Mouse (Mus musculus) frontal cortex, postnatal 10 days (tissue): ENCODE data around the gene Tpi1.
A peak's percentile ranks its signal among the peaks of the same experiment; 100 is the strongest.
"Not testable (repeated sequence)": the region's sequence is repeated elsewhere in the genome, so short reads cannot be mapped to it uniquely, and the experiment has no call there.

ENCODE experiments used
- DNase-seq, 2 experiments: peaks; one replicate each; pipeline ENCODE4 v3.0.0; 2022; ENCODE audit warnings: low spot score in 2 of 2, mixed read lengths in 1 of 2

Gene Tpi1

GRCm38 (mm10) chr6:124809052-124809774, 4.9 kb downstream of the Tpi1 start:
- peak; percentile 62 to 73 for DNase-seq

GRCm38 (mm10) chr6:124808358-124809012, 5.6 kb downstream of the Tpi1 start, which contains the start of gene Spsb2:
Spsb2 (plus strand) TSS chr6:124808661.
- peak; percentile 65 for DNase-seq

- no peak for DNase-seq
These were observed 6.1 kb downstream of the Tpi1 start for GRCm38 (mm10) chr6:124807986-124808357.

- DNase-seq: no peak
These were observed 6.7 kb downstream of the Tpi1 start for GRCm38 (mm10) chr6:124807366-124807765.

- no peak for DNase-seq
These were observed 7.5 kb downstream of the Tpi1 start for GRCm38 (mm10) chr6:124806446-124807140.

GRCm38 (mm10) chr6:124805341-124806321, 8.5 kb downstream of the Tpi1 start:
- peak; percentile 95 to 96 for DNase-seq

GRCm38 (mm10) chr6:124804341-124804740, 9.8 kb downstream of the Tpi1 start:
- no peak for DNase-seq

- not testable (repeated sequence) for DNase-seq
These were observed 10.4 kb downstream of the Tpi1 start for GRCm38 (mm10) chr6:124803691-124804090.

- DNase-seq: no peak
These were observed 11.0 kb downstream of the Tpi1 start for GRCm38 (mm10) chr6:124803061-124803460.

GRCm38 (mm10) chr6:124802400-124802799, 11.7 kb downstream of the Tpi1 start:
- not testable (repeated sequence) for DNase-seq

- no peak for DNase-seq
These were observed 17.9 kb downstream of the Tpi1 start for GRCm38 (mm10) chr6:124796200-124796599.

GRCm38 (mm10) chr6:124795781-124796180, 18.3 kb downstream of the Tpi1 start:
- DNase-seq: no peak

GRCm38 (mm10) chr6:124791911-124792310, 22.2 kb downstream of the Tpi1 start:
- DNase-seq: no peak

GRCm38 (mm10) chr6:124790121-124790520, 24.0 kb downstream of the Tpi1 start:
- DNase-seq: no peak

GRCm38 (mm10) chr6:124789519-124789918, 24.6 kb downstream of the Tpi1 start:
- DNase-seq: no peak

GRCm38 (mm10) chr6:124787722-124788121, 26.4 kb downstream of the Tpi1 start:
- no peak for DNase-seq

GRCm38 (mm10) chr6:124786756-124787420, 27.2 kb downstream of the Tpi1 start:
- no peak for DNase-seq

- DNase-seq: no peak
These were observed 31.7 kb downstream of the Tpi1 start for GRCm38 (mm10) chr6:124782436-124782835.

GRCm38 (mm10) chr6:124780917-124781316, 33.2 kb downstream of the Tpi1 start:
- no peak for DNase-seq

GRCm38 (mm10) chr6:124779984-124780416, 34.1 kb downstream of the Tpi1 start:
- no peak for DNase-seq
